Mouse (Mus musculus) CD4-positive helper T cell, adult 2 months (primary cell): ENCODE data around the gene Zfp202.
"Not testable (repeated sequence)": the region's sequence is repeated elsewhere in the genome, so short reads cannot be mapped to it uniquely, and the experiment has no call there.

Experiments used
- DNase-seq: peaks from one replicate; pipeline ENCODE4 v3.0.0-alpha.2; 2012; ENCODE audit warnings: low read depth, missing footprints, low spot score

Gene Zfp202

DNA sequence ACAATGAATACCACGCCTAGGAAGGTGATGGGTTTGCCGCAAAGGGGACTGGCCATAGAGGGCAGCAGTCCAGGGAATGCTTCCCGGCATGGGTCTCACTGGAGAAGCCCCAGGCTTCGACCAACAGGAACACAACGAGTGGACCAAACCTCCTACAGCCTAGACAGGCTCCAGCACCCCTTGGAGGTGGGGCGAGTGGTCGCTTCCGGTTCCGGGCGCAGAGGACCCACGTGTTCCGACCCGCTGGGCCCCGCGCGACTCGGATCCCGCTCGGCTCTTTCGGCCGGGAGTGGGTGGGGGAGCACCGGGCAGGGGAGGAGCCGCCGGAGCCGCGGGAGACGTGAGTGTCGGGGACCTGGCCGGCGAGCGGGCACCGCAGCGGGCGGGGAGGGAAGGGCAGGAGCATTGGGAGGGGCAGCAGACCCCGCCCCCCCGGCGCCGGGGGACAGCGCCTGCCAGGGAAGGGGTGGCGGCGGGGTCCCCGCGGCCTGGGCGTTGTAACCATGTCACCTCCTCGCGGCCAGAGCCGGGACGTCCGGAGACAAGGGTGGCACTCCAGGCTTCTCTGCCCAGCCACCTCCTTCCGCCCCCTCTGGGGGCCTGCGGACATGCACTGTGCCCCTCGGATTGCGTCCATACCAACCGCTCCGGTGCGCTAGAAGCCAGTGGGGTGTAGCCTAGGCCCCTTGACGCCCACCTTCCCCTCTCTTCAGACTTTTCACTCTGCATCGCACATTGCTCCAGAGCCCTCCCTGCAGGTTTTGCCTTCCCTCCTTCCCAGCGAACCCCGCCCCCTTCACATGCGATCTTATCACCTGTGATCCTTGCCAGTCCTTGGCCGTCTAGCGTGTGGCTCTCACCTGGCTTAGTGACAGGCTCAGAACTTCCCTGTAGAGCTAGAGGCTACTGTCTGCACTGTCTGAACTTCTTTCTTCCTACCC lies at the start of gene Zfp202:
Zfp202 (plus strand) TSS at position 219 of the 941 bp plus-strand sequence.
- DNase-seq = peak; percentile 69

DNA sequence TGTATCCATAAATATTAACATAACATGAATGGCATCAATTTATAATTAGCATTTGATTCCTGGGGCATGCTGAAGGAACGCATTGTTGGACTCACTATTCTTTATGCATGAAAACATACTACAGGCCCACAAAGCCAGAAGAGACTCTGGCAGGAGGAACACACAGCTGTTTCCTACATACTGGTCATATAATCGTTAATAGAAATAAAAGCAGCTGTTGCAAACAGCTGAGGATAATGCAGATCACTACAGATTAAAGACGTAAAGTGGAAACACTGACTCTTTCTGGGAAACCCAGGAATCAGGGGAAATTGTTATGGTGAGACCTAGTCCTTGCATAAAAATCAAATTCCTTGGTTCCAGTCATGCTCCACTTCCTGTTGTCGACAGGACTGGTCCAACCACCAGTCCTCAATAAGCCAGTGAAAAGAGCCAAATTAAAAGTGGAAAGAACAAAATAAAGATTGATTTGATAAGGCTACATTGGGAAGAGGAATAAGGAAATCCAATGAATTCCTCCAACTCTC lies 36.9 kb upstream of the Zfp202 start:
- no peak for DNase-seq

DNA sequence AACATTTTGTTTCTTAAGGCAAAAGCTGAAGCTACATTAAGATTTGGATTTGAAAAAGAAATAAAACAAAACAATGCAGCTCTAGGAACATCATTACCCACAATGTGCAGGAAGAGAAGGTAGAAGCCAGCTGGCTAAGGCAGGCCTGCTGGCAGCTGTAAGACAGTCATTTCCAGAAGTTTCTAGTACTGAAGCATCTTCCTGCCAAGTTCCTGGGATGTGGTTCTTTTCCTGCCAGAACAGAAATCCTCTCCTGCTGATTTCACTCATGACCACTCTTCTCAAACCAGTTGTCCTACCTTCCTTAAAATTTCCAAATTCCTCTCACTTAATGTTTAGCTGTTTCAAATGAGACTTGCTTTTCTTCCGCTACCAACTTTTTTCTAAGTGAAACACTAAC lies 25.7 kb upstream of the Zfp202 start:
- DNase-seq = no peak

DNA sequence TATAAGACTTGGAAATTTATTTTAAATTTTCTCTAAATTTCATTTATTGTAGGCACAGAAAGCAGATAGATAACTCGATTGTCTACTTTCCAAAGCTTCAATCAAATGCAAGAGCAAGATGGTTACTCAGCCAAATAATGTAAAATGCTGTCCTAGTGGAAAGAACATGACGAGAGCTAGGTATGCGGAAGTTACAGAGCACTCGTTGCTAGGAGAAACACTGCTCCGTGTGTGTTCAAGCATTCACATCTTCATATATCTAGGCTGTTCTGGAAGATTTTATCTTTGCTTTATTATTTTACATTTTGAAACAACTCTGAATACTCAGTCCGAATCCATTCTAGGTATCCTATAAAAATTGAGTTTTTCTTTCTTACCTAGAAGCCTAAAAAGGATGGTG lies 15.1 kb upstream of the Zfp202 start:
- no peak for DNase-seq

DNA sequence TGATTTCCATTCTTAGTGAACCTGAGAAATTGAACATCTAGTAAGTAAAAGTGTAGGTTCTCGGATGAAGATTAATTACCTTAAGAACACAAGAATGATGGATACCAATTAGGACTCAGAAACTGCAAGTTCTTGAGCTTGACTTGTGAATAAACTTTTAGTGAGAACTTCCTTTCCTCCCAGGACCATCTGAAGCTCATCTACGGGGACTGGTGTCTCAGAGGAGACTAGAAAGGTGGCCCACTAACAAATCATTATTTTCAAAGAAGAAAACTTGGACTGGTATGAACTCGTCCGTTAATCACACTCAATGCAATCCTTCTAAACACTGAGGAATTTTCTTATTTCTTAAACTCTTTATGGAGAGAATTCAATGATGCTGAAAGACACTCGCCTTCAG lies 11.5 kb upstream of the Zfp202 start, which contains the start of gene Olfr986:
Olfr986 (plus strand) TSS at position 301 of the 400 bp plus-strand sequence.
- DNase-seq = no peak

DNA sequence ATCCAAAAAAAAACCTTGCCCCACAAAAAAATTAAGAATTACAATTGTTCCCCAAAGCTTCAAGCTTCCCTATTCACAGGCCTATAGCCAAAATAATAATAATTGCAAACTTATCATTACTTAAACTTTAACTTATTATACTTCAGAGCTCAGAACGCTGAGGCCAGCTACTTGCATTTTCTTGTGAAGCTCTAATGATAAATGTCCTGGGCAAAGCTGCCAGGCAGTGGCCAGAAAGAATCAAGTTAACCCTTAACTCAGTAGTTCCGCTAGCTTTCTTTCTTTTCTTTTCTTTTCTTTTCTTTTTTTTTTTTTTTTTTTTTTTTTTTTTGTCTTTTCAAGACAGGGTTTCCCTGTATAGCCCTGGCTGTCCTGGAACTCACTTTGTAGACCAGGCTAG lies 7.0 kb upstream of the Zfp202 start:
- not testable (repeated sequence) for DNase-seq

DNA sequence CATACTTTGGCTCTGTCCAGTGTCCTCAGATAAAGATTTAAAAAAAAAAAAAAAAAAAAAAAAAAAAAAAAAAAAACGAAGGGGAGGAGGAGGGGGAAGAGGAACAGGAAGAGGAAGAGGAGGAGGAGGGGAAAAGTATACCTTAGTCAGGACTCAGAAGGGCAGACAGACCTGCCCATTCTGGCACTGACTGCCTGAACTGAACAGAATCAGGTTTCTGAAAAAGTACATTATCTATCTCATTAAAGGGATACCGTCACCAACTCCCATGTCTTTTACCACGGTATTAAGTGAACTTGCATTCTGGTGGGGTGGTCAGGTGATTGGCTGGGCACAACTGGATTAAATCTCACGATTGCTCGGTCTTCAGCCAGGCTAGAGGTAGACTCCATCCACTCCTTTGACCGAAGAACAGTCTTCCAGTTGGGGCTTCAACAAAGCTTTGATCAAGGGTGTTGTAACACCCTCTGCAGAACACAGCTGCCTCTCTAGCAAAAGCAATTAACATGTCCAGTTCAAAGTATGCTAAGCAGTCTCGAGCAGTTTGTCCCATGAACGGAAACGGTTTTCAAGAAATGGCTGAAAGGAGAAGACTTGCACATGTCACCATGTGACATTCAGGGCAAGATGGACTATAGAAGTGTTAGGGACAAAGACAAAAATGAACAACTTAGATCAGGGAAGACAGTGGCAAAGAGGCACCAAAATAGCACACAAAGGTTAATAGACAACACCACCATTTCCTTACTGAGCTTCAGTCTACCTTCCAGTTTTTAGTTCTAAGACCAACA lies 835 bp upstream of the Zfp202 start:
- DNase-seq = no peak

DNA sequence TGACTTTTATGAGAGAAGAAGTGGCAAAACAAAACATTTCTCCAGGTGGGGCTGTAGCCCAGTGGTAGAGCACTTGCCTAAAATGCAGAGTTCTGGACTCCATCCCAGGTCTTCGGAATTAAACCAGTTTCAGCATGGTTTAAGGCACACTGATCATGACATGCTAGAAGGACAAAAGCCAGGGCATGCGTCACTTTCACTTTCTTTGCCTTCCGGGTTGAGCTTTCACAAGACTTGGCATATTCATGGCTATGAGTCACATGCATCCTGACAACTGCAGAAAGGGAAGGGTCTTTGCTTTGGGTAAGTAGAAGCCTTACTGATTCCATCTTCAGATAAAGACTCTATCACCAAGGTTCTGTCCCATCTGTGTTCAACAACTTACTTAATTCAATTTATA lies 3.9 kb downstream of the Zfp202 start:
- no peak for DNase-seq

DNA sequence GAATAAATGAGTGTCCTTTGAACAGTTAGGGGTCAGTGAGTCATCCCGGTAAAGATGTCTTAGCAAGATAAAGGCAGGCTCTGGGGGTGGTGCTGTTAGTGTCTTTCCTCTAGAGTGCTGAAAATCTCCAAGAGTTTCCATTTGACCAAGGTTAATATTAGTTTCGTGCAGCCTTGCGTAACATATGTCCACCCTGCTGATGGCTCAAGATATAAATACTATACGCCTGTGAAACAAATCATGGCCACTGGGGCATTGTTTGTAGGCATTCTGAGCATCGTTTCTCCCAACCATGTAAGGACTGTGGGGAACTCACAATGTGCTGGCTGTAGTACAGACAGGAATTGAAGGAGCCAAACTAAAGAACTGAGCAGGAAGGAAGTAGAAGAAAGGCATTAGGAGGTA lies 14.4 kb downstream of the Zfp202 start:
- no peak for DNase-seq

DNA sequence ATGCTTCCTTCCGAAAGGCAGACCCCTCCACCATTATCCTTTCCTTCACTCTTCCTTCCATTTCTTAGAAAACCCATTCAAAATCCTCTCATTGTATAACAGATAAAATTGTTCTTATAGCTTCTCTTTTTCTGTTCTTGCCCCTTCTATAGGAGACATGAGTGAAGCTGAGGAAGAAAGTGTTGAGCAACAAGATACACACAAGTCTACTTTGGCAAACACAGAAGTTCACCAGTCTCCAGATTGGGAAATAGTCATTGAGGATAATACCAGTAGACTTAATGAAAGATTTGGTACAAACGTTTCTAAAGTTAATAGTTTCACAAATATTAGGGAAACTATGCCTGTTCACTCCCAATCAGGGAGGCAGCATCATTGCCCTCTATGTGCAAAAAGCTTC lies 18.6 kb downstream of the Zfp202 start:
- no peak for DNase-seq

DNA sequence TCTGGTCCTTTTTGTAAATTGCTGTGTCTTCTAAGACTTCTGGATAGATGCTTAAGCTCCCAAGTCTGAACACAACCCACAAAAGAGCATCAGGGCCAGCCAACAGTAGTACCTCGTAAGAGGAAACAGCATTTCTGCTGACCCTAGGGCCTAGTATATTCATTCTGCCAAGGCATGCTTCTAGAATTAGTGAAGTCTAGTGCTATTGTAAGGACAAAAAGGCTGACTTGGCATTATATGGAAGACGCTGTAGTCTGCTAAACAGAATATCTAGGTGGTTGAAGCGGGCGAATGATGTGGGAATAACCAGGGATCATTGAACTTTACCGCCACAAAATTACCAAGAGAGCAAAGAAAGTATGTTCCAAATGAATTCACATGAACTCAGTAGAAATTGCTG lies 21.9 kb downstream of the Zfp202 start:
- no peak for DNase-seq

DNA sequence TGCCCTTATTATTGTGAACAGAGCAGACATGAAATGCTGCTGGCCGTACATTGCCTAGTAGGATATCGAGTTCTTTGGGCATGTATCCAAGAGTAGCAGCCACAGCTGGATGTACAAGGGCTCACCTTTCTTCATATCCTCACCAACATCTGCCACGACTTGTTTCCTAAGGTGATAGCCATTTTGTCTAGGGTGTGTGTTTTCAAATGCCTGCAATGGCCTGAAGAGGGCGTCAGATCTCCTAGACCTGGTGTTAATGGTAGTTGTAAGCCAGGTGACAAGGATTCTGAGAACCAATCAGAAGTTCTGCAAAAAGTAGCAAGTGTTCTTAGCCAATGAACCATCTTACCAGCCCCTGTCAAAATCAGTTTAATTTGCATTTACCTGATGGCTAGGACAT lies 24.5 kb downstream of the Zfp202 start:
- DNase-seq = no peak

DNA sequence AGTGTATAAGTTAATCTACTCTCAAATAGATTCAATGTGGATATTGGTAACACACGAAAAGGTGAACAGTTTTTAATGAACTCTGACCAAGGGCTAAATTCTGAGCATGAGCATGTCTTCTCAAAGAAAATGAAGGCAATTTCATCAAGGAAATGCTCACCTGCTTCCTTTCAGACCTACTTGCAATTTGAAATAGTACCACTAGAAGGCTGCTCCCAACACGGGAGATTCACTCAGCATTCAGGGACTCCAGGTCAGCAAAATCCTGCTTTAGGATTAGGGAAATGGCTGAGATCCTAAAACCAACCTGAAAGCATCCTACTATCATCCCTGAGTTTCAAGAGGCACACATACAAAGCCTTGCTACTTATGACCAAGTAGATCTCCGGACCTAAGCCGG lies 32.2 kb downstream of the Zfp202 start:
- no peak for DNase-seq

DNA sequence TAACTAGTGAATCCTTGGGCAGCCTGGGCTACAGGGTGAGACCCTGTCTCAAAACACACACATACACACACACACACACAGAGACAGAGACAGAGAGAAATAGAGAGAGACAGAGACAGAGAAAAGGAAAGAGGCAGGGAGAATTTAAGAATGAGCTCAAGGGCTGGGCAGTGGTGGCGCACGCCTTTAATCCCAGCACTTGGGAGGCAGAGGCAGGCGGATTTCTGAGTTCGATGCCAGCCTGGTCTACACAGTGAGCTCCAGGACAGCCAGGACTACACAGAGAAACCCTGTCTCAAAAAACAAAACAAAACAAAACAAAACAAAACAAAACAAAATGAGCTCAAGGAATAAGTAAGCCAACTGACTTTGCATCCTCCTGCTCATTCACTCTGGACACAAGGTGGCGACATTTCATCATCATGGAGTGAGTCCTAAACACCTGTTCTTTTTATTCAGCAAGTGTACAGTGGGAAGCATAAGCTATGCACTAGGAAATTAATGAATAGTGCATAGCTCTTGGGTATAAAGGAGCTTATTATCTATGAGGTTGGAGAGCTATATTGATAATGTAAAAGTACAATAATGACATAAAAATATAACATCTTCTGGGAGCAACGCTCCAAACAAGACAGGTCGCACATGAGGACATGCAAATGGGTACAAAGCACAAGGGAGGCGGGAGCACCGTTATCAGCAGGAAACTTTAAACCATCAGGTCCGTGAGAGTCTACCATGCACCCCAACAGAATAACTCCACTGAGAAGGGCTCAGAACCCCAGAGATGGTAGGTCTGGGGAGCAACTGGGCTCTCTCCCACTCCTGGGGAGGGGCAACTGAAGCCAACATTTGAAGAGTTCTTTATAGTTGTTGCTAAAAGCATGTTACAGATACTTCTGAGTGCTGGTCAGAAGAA lies 36.0 kb downstream of the Zfp202 start:
- peak; percentile 45 for DNase-seq

DNA sequence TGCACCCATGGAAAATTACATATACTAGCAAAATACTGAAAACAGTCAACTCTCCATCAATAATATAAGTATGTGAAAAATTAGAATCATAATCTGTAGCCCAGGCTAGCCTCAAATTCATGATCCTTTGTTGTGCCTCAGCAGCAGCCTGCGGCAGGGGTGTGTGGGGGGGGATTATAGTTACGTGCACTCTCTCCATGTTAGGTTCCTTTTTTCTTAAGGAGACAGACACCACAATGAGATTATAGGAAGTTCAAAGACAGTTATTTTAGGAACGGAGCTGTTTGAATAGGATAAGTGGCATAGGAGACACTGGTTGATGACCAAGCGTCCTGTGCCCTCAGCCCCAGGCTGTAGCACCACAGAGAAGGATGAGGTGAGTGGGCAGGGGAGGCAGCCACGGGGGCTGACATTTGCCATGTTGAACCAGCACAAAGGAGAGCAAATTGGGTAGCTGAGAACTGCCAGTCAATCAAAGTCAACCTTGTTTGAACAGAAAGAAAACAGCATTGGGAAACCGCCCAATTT lies 36.8 kb downstream of the Zfp202 start:
- DNase-seq = no peak

DNA sequence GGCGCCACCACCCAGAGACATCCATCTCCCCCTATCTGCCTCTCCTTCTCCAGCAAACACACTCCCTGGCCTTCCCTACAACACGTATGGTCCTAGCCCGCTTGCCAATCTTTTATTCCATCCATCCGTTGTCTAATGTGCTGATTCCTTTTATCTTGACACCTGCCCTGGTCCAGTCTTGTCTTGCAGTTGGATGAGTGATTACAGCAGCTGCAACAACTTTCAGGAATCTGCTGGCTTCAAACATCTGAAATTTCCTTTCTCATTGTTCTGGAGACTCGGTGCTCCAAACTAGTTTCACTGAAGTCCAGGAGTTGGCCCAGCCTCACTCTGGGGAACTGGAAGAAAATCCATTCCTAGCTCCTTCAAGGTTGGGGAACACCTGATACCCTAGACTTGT lies 37.4 kb downstream of the Zfp202 start:
- no peak for DNase-seq

DNA sequence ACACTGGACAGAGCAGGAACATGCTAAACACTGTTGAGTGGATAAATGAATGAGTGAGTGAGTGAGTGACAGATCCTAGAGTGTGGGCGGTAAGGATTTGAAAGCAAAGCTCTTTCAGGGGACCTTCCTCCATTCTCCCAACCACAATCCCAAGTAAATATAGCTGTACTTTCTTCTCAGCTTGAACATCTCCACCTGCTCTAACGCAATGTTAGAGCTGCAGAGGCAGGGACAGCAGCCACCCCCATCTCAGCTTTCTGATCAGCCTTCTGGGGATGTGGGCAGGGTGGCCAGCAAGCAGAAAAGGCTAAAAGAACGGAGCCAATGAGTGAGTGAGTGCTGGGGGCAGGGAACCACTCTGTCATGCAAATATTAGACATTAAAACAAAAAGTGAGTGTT lies 38.9 kb downstream of the Zfp202 start:
- DNase-seq = no peak

DNA sequence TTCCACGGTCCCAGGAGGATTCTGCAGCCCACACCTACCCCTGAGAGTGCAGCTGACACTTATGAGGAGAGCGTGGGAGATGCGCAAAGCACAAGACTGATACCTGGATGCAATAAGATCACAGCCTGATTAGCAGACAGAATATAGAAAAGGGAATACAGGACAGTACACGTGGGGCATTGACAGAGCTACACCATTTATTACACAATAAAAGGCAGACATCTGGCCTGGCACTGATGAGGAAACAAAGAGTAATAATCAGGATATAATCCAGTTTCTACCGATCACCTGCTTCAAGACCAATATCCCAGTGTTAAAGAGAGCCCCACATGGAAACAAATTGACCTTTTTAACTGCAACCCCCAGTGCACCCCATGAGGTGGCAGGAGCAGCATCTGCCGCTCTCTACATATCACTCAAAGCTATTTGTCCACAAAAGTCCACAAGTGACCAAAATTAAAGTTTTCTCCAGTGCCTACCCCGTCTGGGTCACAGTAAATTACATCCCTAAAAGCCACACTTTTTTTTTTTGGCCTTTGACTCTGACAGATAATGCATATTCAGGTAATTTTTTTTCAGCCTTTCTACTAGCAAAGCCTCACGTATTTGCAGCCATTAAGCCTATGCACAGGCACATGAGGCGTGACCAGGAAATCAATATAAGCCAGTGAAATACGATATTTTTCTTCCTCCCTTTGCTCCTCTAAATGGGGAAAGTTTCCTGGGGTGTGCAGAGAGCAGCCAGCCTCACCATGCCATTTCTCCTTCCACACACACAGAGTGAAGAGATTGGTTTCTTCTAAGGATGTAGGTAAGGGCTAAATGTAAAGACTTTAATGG lies 42.3 kb downstream of the Zfp202 start:
- no peak for DNase-seq

DNA sequence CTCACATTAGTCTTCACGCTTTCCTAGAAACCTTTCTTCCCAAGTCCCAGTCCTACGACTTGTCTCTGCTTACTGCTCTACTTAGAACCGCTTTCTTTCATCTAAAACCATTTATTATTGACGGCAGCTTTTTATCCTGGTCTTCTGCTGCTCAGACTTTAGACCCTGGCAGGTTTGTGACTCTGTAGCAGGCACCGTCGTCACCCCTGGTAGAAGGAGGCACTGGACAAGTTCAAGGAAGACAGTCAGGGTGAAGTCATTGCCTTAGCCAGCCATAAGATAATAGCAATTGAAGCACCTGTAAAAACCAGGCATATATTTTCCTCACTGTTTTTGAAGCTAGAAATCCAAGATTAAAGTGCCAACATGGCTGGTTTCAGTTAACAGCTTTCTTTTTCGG lies 43.1 kb downstream of the Zfp202 start:
- no peak for DNase-seq

DNA sequence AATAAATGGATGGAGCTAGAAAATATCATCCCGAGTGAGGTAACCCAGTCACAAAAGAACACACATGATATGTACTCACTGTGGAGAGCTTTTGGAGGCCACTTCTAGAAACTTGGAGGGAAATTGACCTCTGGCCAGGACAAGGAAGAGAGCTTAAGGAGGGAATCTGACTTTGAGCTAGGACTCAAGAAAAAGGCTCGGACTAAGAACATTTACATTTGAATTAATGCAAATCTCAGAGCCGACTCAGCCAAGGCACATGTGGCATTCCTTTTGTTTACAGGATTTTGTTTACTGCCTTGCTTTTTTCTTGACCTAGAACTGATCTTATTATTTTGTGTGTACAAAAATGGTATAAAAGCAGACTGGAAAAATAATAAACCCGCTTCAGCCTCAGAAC lies 47.6 kb downstream of the Zfp202 start:
- DNase-seq = no peak
